Mouse (Mus musculus) mouse embryonic stem cell (cell line): Measurements from ENCODE around the gene Lrtm1.

Source experiments
- in situ Hi-C, 2 experiments: fragments of 300-500 bp; cut with MboI; formaldehyde crosslinking; loops; 1 replicate in 1 of 2; 3 replicates in 1 of 2; pipeline ENCODE4 v1.14.3; 2019 to 2020; ENCODE audit warnings: low sequenced_read_pairs in 2 of 2, low pct_unique_long_range_greater_than_20kb in 1 of 2, mixed read lengths in 1 of 2; ENCODE audit not compliant: unreplicated experiment in 1 of 2

The Lrtm1 gene

GRCm38 (mm10) chr14:29029107-29029469, 11.1 kb downstream of the Lrtm1 start:
- in situ Hi-C loops = no loop called here

DNA sequence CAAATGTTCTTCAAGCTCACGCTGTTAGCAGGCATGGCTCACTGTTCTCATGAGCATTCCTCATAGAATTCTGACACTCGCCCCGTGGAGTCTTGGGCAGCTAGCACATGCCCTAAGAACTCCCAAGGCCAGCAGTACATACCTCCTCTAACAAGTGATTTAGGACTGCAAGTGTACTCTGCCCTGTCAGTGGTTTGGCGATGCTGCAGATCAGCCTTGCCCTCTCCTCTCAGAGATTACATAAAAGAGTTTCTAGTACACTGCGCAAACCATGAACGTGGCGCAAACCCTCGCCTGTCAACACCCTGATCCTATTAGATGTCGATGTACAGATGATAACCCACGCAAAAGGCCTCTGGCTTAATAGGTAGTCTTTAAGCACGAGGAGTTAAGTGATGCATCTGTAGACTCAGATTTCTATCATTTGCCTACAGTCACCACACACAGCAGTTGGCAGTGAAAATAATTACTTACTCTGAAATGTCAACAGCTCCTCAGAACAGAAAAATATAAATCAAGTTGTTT, 11.9 kb downstream of the Lrtm1 start:
- in situ Hi-C loops = no loop called here

GRCm38 (mm10) chr14:29030519-29030918, 12.5 kb downstream of the Lrtm1 start:
- in situ Hi-C loops = no loop called here

GRCm38 (mm10) chr14:29031858-29032395, 13.9 kb downstream of the Lrtm1 start:
- in situ Hi-C loops = no loop called here

GRCm38 (mm10) chr14:29038246-29038645, 20.2 kb downstream of the Lrtm1 start:
- in situ Hi-C loops = no loop called here

- in situ Hi-C loops = no loop called here
Observed at GRCm38 (mm10) chr14:29040606-29041364, 22.8 kb downstream of the Lrtm1 start.

GRCm38 (mm10) chr14:29041498-29041897, 23.5 kb downstream of the Lrtm1 start:
- in situ Hi-C loops = no loop called here

DNA sequence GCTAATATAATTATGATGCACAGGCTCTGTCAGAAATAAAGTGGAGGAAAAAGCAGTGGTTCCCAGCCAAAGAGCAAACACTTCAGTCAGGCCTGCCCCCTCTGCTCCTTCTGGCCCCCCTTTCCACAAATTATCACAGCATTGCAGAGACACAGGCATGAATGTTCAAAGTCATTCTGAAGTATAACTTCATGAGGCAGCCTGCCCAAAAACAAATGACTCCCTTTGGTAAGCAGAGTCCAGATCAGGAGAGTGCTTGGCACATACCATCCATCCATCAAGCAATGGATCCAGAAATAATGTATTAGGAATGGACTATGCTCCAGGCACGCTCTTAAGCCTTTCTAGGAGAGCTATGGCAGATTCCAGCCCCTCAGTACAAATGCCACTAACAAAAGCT, 24.3 kb downstream of the Lrtm1 start:
- in situ Hi-C loops = no loop called here

DNA sequence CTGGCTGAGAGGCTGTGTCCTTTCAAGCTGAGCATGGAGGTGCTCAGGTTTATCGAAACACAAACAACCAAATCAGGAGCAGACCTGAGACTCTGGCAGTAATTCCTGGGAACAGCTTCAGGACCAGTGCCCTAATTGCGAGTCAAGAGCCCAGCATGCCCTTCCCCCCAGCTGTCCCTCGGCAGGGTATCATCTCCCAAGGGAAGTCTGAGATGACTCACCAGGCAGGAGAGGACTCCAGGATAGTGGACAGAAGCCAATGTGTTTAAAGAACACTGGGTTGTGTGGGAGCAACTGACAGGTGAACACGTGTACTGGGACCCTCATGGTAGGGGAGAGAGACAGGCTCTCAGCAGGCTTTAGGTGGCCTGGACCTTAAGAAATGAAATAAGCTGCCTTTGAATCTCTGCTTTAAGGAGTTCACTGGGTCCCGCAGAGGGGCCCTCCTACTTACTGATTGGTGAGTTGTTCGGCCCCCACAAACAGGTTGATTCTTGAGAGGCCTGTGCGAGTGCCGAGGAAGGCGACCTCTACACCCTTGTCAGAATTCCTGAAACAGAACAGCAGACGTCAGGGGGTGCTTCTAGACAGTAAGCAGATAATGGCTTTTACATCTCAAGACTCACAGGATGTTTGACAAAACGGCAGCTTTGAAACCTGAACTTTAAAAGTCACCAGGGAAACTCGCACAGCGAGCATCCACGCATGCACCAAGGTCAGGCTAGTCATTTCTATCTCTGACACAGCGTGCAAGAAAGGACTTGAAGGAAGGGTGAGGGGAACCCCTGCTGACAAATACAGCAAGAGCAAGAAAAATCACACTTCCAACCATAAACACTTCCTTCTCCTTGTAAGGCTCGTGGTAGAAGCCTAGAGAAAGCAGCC, 34.2 kb downstream of the Lrtm1 start:
- in situ Hi-C loops = no loop called here

- in situ Hi-C loops = no loop called here
Observed at GRCm38 (mm10) chr14:29060679-29061078, 42.7 kb downstream of the Lrtm1 start.

DNA sequence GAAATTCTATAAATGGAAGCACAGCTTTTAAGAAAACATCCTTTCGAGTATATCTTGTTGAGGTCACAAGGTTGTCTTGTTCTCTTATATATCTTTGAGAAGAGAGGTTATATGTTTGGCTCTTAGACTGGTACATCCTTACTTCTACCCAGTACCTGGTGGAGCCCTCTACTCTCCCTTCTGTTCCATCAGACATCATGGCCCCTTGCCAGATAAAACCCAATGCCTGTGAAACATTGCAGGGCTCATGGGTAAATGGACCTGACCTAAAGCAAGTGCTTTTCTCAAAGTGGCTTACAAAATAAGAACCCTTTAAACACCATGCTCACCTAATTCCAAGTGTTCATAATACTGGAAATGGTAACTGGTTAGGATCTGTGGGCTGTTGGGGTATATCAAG, 43.5 kb downstream of the Lrtm1 start:
- in situ Hi-C loops = no loop called here

- in situ Hi-C loops = no loop called here
Observed at GRCm38 (mm10) chr14:29062676-29063075, 44.7 kb downstream of the Lrtm1 start.

DNA sequence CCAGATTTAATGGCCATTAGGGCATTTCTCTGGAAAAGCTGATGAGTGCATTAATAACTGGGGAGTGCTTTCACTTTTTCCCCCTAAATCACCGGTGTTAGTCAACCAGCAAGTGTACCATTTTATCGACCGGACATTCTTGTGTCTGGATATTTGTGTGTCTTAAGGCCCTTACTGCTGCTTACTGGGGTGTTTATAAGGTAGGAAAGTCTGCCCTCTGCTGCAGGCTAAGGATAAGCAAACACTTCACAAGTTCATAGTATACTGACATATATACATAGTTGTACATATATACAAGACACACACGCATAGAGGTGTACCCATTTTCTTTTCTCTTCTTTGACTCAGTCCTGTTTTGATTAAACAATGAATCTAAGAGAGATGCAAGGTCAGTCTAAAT, 55.7 kb downstream of the Lrtm1 start:
- in situ Hi-C loops = no loop called here

GRCm38 (mm10) chr14:29077418-29077817, 59.4 kb downstream of the Lrtm1 start:
- in situ Hi-C loops = no loop called here

DNA sequence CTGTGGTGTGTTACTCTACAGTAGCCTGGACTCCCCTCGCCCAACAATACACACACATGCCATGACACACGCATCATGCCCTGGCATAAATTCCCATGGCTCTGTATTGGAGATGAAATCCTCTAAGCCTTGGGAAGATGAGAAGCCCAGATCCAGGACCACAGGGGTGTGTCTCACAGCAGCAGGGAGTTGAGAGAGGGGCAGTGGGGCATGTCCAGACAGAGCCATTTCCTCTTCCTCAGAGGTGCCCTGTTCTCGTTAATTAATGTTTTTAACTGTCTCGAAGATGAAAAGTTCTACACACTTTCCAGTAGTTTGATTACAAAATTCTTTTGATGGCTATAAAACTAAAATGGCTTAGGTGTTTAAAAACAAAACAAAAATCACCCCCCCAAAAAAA, 62.2 kb downstream of the Lrtm1 start:
- in situ Hi-C loops = no loop called here

GRCm38 (mm10) chr14:29080630-29081029, 62.6 kb downstream of the Lrtm1 start:
- in situ Hi-C loops = no loop called here

- in situ Hi-C loops = no loop called here
Observed at GRCm38 (mm10) chr14:29082171-29082570, 64.2 kb downstream of the Lrtm1 start.
